Mouse (Mus musculus) bone marrow macrophage, adult 2 months (primary cell): Measurements from ENCODE around the gene Mcoln3.

Source experiments
- CTCF ChIP-seq: IDR thresholded peaks from 2 replicates; pipeline ENCODE4 v1.5.1; 2012; ENCODE audit warnings: low read depth, mild to moderate bottlenecking, low read length, moderate library complexity
- POLR2A ChIP-seq: IDR thresholded peaks from 2 replicates; pipeline ENCODE4 v1.6.1; 2012; ENCODE audit warnings: mild to moderate bottlenecking, low read depth, low read length, borderline replicate concordance

GRCm38 (mm10) chr3:146099925-146100324 lies 17.3 kb upstream of the Mcoln3 start:
- TF ChIP-seq CTCF, result no peak
- no peak for TF ChIP-seq POLR2A
